Mouse (Mus musculus) MEL (cell line): ENCODE results near the gene Alg12. TPM values are rescaled to one million over a fixed set of nuclear protein-coding genes. Genes with fewer than 3 reads are reported as not detected.

Experiments
- DNase-seq: peaks from one replicate; pipeline ENCODE4 v3.0.0; 2011; ENCODE audit warnings: low read depth, low spot score
- H3K27ac ChIP-seq: 2 replicates; pipeline ENCODE4 v1.5.1; 2012; ENCODE audit warnings: low read depth, mild to moderate bottlenecking, control low read depth, low read length, moderate library complexity; ENCODE audit not compliant: control insufficient read depth
- H3K27me3 ChIP-seq, 2 experiments: fragments of 150-350 bp in 1 of 2; sonication (generic) in 1 of 2; 2 replicates each; pipeline ENCODE4 v1.6.1; 2012; ENCODE audit warnings: low read length in 2 of 2, mild to moderate bottlenecking in 2 of 2, improper control_type of control experiment in 1 of 2, moderate library complexity in 1 of 2; ENCODE audit not compliant: insufficient read depth in 2 of 2, control insufficient read depth in 1 of 2
- H3K36me3 ChIP-seq, 2 experiments: 2 replicates each; pipeline ENCODE4 v1.6.1; 2012 to 2014; ENCODE audit warnings: low read length in 2 of 2, improper control_type of control experiment in 1 of 2, inconsistent platforms in 1 of 2, mild to moderate bottlenecking in 1 of 2; ENCODE audit not compliant: insufficient read depth in 2 of 2, control insufficient read depth in 1 of 2
- H3K4me1 ChIP-seq, 2 experiments: fragments of 150-350 bp in 1 of 2; sonication (generic) in 1 of 2; 2 replicates each; pipeline ENCODE4 v1.6.1; 2012; ENCODE audit warnings: low read length in 2 of 2, improper control_type of control experiment in 1 of 2, mild to moderate bottlenecking in 1 of 2; ENCODE audit not compliant: insufficient read depth in 2 of 2, control insufficient read depth in 1 of 2
- H3K4me3 ChIP-seq, 2 experiments: fragments of 150-350 bp in 1 of 2; sonication (generic) in 1 of 2; 2 replicates each; pipeline ENCODE4 v1.5.1; 2012; ENCODE audit warnings: low read depth in 2 of 2, low read length in 2 of 2, mild to moderate bottlenecking in 2 of 2, moderate library complexity in 2 of 2, control low read depth in 1 of 2, improper control_type of control experiment in 1 of 2; ENCODE audit not compliant: control insufficient read depth in 1 of 2, insufficient read depth in 1 of 2
- H3K79me2 ChIP-seq: 2 replicates; pipeline ENCODE4 v1.6.1; 2012; ENCODE audit warnings: mild to moderate bottlenecking, low read length, moderate library complexity; ENCODE audit not compliant: control insufficient read depth, poor library complexity, insufficient read depth
- H3K9ac ChIP-seq: 2 replicates; pipeline ENCODE4 v1.6.1; 2012; ENCODE audit warnings: low read depth, mild to moderate bottlenecking, control low read depth, low read length, moderate library complexity; ENCODE audit not compliant: control insufficient read depth, poor library complexity, severe bottlenecking
- H3K9me3 ChIP-seq: fragments of 150-350 bp; sonication (generic); replicated peaks from 2 replicates; pipeline ENCODE4 v1.6.1; 2012; ENCODE audit warnings: mild to moderate bottlenecking, low read length, improper control_type of control experiment, moderate library complexity; ENCODE audit not compliant: insufficient read depth
- BHLHE40 ChIP-seq: IDR thresholded peaks from 2 replicates; pipeline ENCODE4 v1.6.1; 2012; ENCODE audit warnings: low read depth, mild to moderate bottlenecking, inconsistent platforms, low read length, improper control_type of control experiment, borderline replicate concordance
- CHD1 ChIP-seq: IDR thresholded peaks from 2 replicates; pipeline ENCODE4 v1.6.1; 2012; ENCODE audit warnings: low read depth, mild to moderate bottlenecking, inconsistent platforms, low read length, improper control_type of control experiment
- CTCF ChIP-seq, 3 experiments: IDR thresholded peaks in 2 of 3; conservative IDR thresholded peaks in 1 of 3; 2 replicates each; pipeline ENCODE4 v1.5.1; 2011 to 2012; ENCODE audit warnings: low read length in 3 of 3, low read depth in 2 of 3, mild to moderate bottlenecking in 2 of 3, improper control_type of control experiment in 1 of 3, inconsistent platforms in 1 of 3, mixed read lengths in 1 of 3, moderate library complexity in 1 of 3; ENCODE audit not compliant: control insufficient read depth in 1 of 3, insufficient read depth in 1 of 3, poor library complexity in 1 of 3, severe bottlenecking in 1 of 3
- GATA1 ChIP-seq: IDR thresholded peaks from 2 replicates; pipeline ENCODE4 v1.6.1; 2011; ENCODE audit warnings: low read depth, low read length, improper control_type of control experiment
- HCFC1 ChIP-seq: IDR thresholded peaks from 2 replicates; pipeline ENCODE4 v1.6.1; 2012; ENCODE audit warnings: low read depth, mild to moderate bottlenecking, inconsistent platforms, low read length, improper control_type of control experiment, moderate library complexity
- JUND ChIP-seq: IDR thresholded peaks from 2 replicates; pipeline ENCODE4 v1.6.1; 2011; ENCODE audit warnings: low read depth, mild to moderate bottlenecking, improper control_type of control experiment, low read length
- MXI1 ChIP-seq: IDR thresholded peaks from 2 replicates; pipeline ENCODE4 v1.6.1; 2011; ENCODE audit warnings: mild to moderate bottlenecking, low read depth, low read length, improper control_type of control experiment
- NELFE ChIP-seq: IDR thresholded peaks from 2 replicates; pipeline ENCODE4 v1.6.1; 2011; ENCODE audit warnings: low read depth, low read length, improper control_type of control experiment
- NRF1 ChIP-seq: IDR thresholded peaks from 2 replicates; pipeline ENCODE4 v1.6.1; 2014; ENCODE audit warnings: low read depth, mild to moderate bottlenecking, inconsistent platforms, low read length, improper control_type of control experiment, moderate library complexity; ENCODE audit not compliant: poor library complexity, insufficient read depth, severe bottlenecking
- POLR2AphosphoS5 ChIP-seq: IDR thresholded peaks from 2 replicates; pipeline ENCODE4 v1.6.1; 2012; ENCODE audit warnings: low read depth, borderline replicate concordance, mild to moderate bottlenecking, inconsistent platforms, low read length, moderate library complexity, mixed read lengths
- RAD21 ChIP-seq: IDR thresholded peaks from 2 replicates; pipeline ENCODE4 v1.6.1; 2011; ENCODE audit warnings: mild to moderate bottlenecking, low read depth, low read length, improper control_type of control experiment
- USF1 ChIP-seq: IDR thresholded peaks from 2 replicates; pipeline ENCODE4 v1.6.1; 2014; ENCODE audit warnings: low read depth, mild to moderate bottlenecking, inconsistent platforms, low read length, improper control_type of control experiment, moderate library complexity
- polyA plus RNA-seq, 2 experiments: library from polyadenylated mRNA; stranded (reverse) in 1 of 2; unstranded in 1 of 2; fragments of >175 nt in 1 of 2; fragments of >200 nt in 1 of 2; gene quantifications; 2 replicates each; pipeline versions ENCODE4 v1.2.1 to v1.2.4; 2012; ENCODE audit warnings: low replicate concordance in 2 of 2, low read depth in 1 of 2; ENCODE audit not compliant: insufficient read length in 2 of 2, insufficient read depth in 1 of 2, missing spikeins in 1 of 2
- total RNA-seq: library from RNA; depleted of rRNA; stranded (reverse); fragments of 300-350 nt; gene quantifications from 2 replicates; pipeline ENCODE4 v1.2.3, GENCODE M21; 2012

Gene Alg12
- total and polyA plus RNA-seq, 3 experiments, result 13.7 to 18.6 TPM; not detected in 1

DNA sequence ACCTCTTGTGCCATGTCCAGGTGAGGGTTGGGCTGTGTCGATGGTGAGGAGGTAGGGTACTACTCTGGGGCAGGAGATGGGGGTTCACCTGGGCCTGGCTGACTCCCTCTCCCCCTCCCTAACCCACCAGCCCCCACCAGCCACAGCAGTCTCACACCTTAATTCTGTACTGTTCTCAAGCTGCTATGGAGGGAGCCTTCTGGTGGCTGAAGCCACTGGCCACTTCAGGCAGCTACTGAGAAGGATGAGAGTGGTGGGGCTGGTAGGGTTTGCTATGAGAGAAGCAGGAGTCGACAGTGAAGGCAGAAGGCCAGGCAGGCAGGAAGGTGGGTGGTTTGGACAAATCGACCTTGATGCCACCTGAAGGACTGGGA lies 23.2 kb upstream of the Alg12 start:
- no peak for DNase-seq
- Histone ChIP-seq H3K36me3 (no peaks in the 10 kb centered on the region), H3K4me3 (no peak overlapping the region), H3K4me1 (peaks cover 0 to 2% of the 10 kb centered on the region in 2 experiments; a peak in 1 of 4 replicates), H3K9me3 (no peaks in the 10 kb centered on the region), H3K79me2 (no peaks in the 10 kb centered on the region; the same call in 1 of the 2 replicates), H3K27me3 (peaks cover 1 to 2% of the 10 kb centered on the region in 2 experiments; a peak in 1 of 4 replicates), H3K27ac (no peak overlapping the region), H3K9ac (no peak overlapping the region)
- TF ChIP-seq BHLHE40 (no peak), RAD21 (no peak), MXI1 (no peak)

DNA sequence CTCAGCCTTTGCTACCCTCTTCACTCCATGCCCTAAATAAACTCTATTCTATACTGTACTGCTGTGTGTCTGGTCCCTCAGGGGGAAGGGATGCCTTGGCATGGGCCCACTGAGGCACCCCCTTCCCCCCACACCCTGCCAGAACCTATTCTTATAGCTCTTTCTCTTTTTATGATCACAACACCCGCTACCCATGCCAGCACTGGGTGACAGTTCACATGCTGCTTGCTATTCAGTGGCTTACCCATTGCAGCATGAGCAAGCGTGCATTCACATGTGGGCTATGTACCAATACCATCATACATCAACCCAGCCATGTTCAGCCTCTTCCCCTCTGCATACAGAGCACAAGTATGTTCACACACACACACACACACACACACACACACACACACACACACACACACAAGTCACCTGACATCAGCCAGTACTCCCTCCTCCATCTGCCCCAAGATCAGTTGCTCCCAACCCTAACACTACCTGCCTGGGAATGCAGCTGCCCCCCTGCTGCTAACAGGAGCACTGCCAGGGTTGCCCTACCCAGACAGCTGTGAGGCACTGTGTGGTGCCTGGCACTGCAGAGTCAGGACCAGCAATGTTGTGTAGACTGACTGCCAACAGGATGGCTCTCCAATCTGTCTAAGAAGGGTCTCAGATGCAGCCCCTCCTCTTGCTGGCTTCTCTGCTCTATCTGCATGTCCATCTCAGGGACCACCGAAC lies 22.6 kb upstream of the Alg12 start:
- Histone ChIP-seq H3K27ac (no peak overlapping the region), H3K27me3 (peaks cover 1 to 2% of the 10 kb centered on the region in 2 experiments; a peak in 1 of 4 replicates), H3K79me2 (no peaks in the 10 kb centered on the region; the same call in 1 of the 2 replicates), H3K9me3 (no peaks in the 10 kb centered on the region), H3K4me1 (peaks cover 0 to 2% of the 10 kb centered on the region in 2 experiments; a peak in 1 of 4 replicates), H3K36me3 (no peaks in the 10 kb centered on the region), H3K4me3 (no peak overlapping the region), H3K9ac (no peak overlapping the region)
- no peak for TF ChIP-seq CTCF (IDR thresholded peaks at IDR 0.05 in 2 of 3, conservative IDR thresholded peaks at IDR 0.05 in 1 of 3; ENCODE audit: control insufficient read depth in 1 of 3, insufficient read depth in 1 of 3, low read depth in 2 of 3, low read length in 3 of 3, poor library complexity in 1 of 3, severe bottlenecking in 1 of 3)
- TF ChIP-seq USF1, result no peak
- no peak for DNase-seq

DNA sequence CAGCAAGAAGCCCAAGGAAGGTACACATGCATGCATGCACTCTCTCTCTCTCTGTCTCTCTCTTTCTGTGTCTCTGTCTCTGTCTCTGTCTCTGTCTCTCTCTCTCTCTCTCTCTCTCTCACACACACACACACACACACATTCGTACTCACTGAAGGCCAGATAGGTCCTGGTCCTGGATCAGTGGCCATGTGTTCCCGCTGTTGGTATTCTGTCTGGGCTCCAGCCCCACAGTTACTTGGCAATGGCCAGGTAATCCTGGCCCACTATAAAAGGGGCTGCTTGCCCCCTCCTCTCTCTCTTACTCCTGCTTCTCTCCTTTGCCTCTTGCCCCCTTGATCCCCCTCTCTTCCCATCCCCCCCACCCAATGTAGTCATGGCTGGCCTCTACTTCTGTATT lies 22.0 kb upstream of the Alg12 start:
- peaks cover 1 to 2% of the 10 kb centered on the region in 2 experiments; a peak in 1 of 4 replicates for H3K27me3 ChIP-seq
- peaks cover 0 to 2% of the 10 kb centered on the region in 2 experiments; a peak in 1 of 4 replicates for H3K4me1 ChIP-seq
- no peaks in the 10 kb centered on the region for H3K36me3 ChIP-seq
- H3K79me2 ChIP-seq, result no peaks in the 10 kb centered on the region; the same call in 1 of the 2 replicates
- no peak for DNase-seq
- no peaks in the 10 kb centered on the region for H3K9me3 ChIP-seq
- H3K27ac ChIP-seq, result no peak overlapping the region
- H3K4me3 ChIP-seq, result no peak overlapping the region
- TF ChIP-seq HCFC1 (no peak), NRF1 (no peak), NELFE (no peak), JUND (no peak), CHD1 (no peak), GATA1 (no peak), POLR2AphosphoS5 (no peak)
- H3K9ac ChIP-seq, result no peak overlapping the region
